Mouse (Mus musculus) gastrocnemius, postnatal 10 days (tissue): ENCODE measurements at regions not wholly inside any gene's neighbourhood (a gene's known extent, or its start where the extent isn't known, plus 50 kb on each side); places are given as distances from the start of the nearest gene placed in this dataset.

Experiments used
- DNase-seq: peaks from one replicate; pipeline ENCODE4 v3.0.0; 2021; ENCODE audit warnings: mixed read lengths

- no peak for DNase-seq
These were observed 639.4 kb upstream of the Adam5 start for GRCm38 (mm10) chr8:25463532-25463931.

- DNase-seq, result no peak
These were observed 638.3 kb upstream of the Adam5 start for GRCm38 (mm10) chr8:25462492-25462891.

- no peak for DNase-seq
These were observed 631.5 kb upstream of the Adam5 start for GRCm38 (mm10) chr8:25455644-25456043.

- no peak for DNase-seq
These were observed 630.8 kb upstream of the Adam5 start for GRCm38 (mm10) chr8:25454972-25455371.

- no peak for DNase-seq
These were observed 629.7 kb upstream of the Adam5 start for GRCm38 (mm10) chr8:25453826-25454225.

- DNase-seq, result no peak
These were observed 626.4 kb upstream of the Adam5 start for GRCm38 (mm10) chr8:25450544-25450943.

GRCm38 (mm10) chr8:25449590-25449989, 625.4 kb upstream of the Adam5 start:
- DNase-seq, result no peak

- no peak for DNase-seq
These were observed 623.7 kb upstream of the Adam5 start for GRCm38 (mm10) chr8:25447900-25448299.

- DNase-seq, result no peak
These were observed 621.8 kb upstream of the Adam5 start for GRCm38 (mm10) chr8:25445968-25446367.

GRCm38 (mm10) chr8:25445054-25445453, 620.9 kb upstream of the Adam5 start:
- no peak for DNase-seq

- no peak for DNase-seq
These were observed 619.4 kb upstream of the Adam5 start for GRCm38 (mm10) chr8:25443552-25443951.

GRCm38 (mm10) chr8:25441057-25441441, 616.9 kb upstream of the Adam5 start:
- DNase-seq, result no peak

GRCm38 (mm10) chr8:25440391-25441056, 616.4 kb upstream of the Adam5 start:
- peak; percentile 33 for DNase-seq

- DNase-seq, result no peak
These were observed 615.8 kb upstream of the Adam5 start for GRCm38 (mm10) chr8:25439971-25440370.

- no peak for DNase-seq
These were observed 614.0 kb upstream of the Adam5 start for GRCm38 (mm10) chr8:25438021-25438620.

- DNase-seq, result no peak
These were observed 613.0 kb upstream of the Adam5 start for GRCm38 (mm10) chr8:25437178-25437577.

GRCm38 (mm10) chr8:25430552-25430951, 606.4 kb upstream of the Adam5 start:
- DNase-seq, result no peak

- no peak for DNase-seq
These were observed 605.8 kb upstream of the Adam5 start for GRCm38 (mm10) chr8:25429846-25430482.

GRCm38 (mm10) chr8:25428761-25429160, 604.6 kb upstream of the Adam5 start:
- DNase-seq, result peak; percentile 20

GRCm38 (mm10) chr8:25426207-25426606, 602.0 kb upstream of the Adam5 start:
- DNase-seq, result no peak

- DNase-seq, result no peak
These were observed 597.3 kb upstream of the Adam5 start for GRCm38 (mm10) chr8:25421478-25421877.

GRCm38 (mm10) chr8:25410536-25410935, 586.4 kb upstream of the Adam5 start:
- no peak for DNase-seq

GRCm38 (mm10) chr8:25407862-25408261, 583.7 kb upstream of the Adam5 start:
- no peak for DNase-seq

GRCm38 (mm10) chr8:25392766-25393166, 568.6 kb upstream of the Adam5 start:
- no peak for DNase-seq
